Mouse (Mus musculus): ENCODE measurements at regions not wholly inside any gene's neighbourhood (a gene's known extent, or its start where the extent isn't known, plus 50 kb on each side); places are given as distances from the start of the nearest gene placed in this dataset.

GRCm38 (mm10) chr15:31113216-31113615 is 110.9 kb upstream of the Dap start:
- H3K27ac ChIP-seq (ENCODE audit: insufficient read depth, low read length) = no peak overlapping the region
- H3K4me3 ChIP-seq (ENCODE audit: low read depth, low read length) = no peak overlapping the region
- no peaks in the 10 kb centered on the region for H3K27me3 ChIP-seq (ENCODE audit: control insufficient read depth, insufficient read depth, low read length, poor library complexity, severe bottlenecking)
- TF ChIP-seq CTCF (IDR thresholded peaks at IDR 0.05; ENCODE audit: low read depth, low read length) (no peak), EP300 (IDR thresholded peaks at IDR 0.05; ENCODE audit: insufficient read depth, low read depth, low read length) (no peak), POLR2A (IDR thresholded peaks at IDR 0.05; ENCODE audit: insufficient read depth, low read length) (no peak)
- H3K36me3 ChIP-seq (ENCODE audit: control insufficient read depth, insufficient read depth, low read length, poor library complexity, severe bottlenecking) = no peaks in the 10 kb centered on the region
- H3K9ac ChIP-seq (ENCODE audit: low read depth, poor library complexity, severe bottlenecking) = no peak overlapping the region
- H3K9me3 ChIP-seq (replicated peaks; ENCODE audit: control insufficient read depth, insufficient read depth, low read length, poor library complexity, severe bottlenecking) = no peaks in the 10 kb centered on the region
- no peaks in the 10 kb centered on the region for H3K4me1 ChIP-seq (ENCODE audit: control insufficient read depth, insufficient read depth, low read length)

- Histone ChIP-seq H3K9ac (ENCODE audit: low read depth, poor library complexity, severe bottlenecking) (no peak overlapping the region), H3K4me1 (ENCODE audit: control insufficient read depth, insufficient read depth, low read length) (no peaks in the 10 kb centered on the region), H3K27me3 (ENCODE audit: control insufficient read depth, insufficient read depth, low read length, poor library complexity, severe bottlenecking) (no peaks in the 10 kb centered on the region), H3K27ac (ENCODE audit: insufficient read depth, low read length) (no peak overlapping the region), H3K36me3 (ENCODE audit: control insufficient read depth, insufficient read depth, low read length, poor library complexity, severe bottlenecking) (no peaks in the 10 kb centered on the region), H3K4me3 (ENCODE audit: low read depth, low read length) (no peak overlapping the region), H3K9me3 (replicated peaks; ENCODE audit: control insufficient read depth, insufficient read depth, low read length, poor library complexity, severe bottlenecking) (no peaks in the 10 kb centered on the region)
- TF ChIP-seq POLR2A (IDR thresholded peaks at IDR 0.05; ENCODE audit: insufficient read depth, low read length) (no peak), CTCF (IDR thresholded peaks at IDR 0.05; ENCODE audit: low read depth, low read length) (no peak), EP300 (IDR thresholded peaks at IDR 0.05; ENCODE audit: insufficient read depth, low read depth, low read length) (no peak)
These were observed 106.8 kb upstream of the Dap start for GRCm38 (mm10) chr15:31117338-31117737.

GRCm38 (mm10) chr15:31120147-31120546 is 104.0 kb upstream of the Dap start:
- Histone ChIP-seq H3K4me1 (ENCODE audit: control insufficient read depth, insufficient read depth, low read length) (no peaks in the 10 kb centered on the region), H3K9me3 (replicated peaks; ENCODE audit: control insufficient read depth, insufficient read depth, low read length, poor library complexity, severe bottlenecking) (no peaks in the 10 kb centered on the region), H3K36me3 (ENCODE audit: control insufficient read depth, insufficient read depth, low read length, poor library complexity, severe bottlenecking) (no peaks in the 10 kb centered on the region), H3K9ac (ENCODE audit: low read depth, poor library complexity, severe bottlenecking) (no peak overlapping the region), H3K4me3 (ENCODE audit: low read depth, low read length) (no peak overlapping the region), H3K27me3 (ENCODE audit: control insufficient read depth, insufficient read depth, low read length, poor library complexity, severe bottlenecking) (no peaks in the 10 kb centered on the region; the same call in 1 of the 2 replicates), H3K27ac (ENCODE audit: insufficient read depth, low read length) (no peak overlapping the region)
- TF ChIP-seq EP300 (IDR thresholded peaks at IDR 0.05; ENCODE audit: insufficient read depth, low read depth, low read length) = no peak
- TF ChIP-seq POLR2A (IDR thresholded peaks at IDR 0.05; ENCODE audit: insufficient read depth, low read length) = no peak
- TF ChIP-seq CTCF (IDR thresholded peaks at IDR 0.05; ENCODE audit: low read depth, low read length) = no peak

- Histone ChIP-seq H3K9me3 (replicated peaks; ENCODE audit: control insufficient read depth, insufficient read depth, low read length, poor library complexity, severe bottlenecking) (no peaks in the 10 kb centered on the region; the same call in 1 of the 2 replicates), H3K4me3 (ENCODE audit: low read depth, low read length) (no peak overlapping the region), H3K36me3 (ENCODE audit: control insufficient read depth, insufficient read depth, low read length, poor library complexity, severe bottlenecking) (no peaks in the 10 kb centered on the region), H3K27me3 (ENCODE audit: control insufficient read depth, insufficient read depth, low read length, poor library complexity, severe bottlenecking) (no peaks in the 10 kb centered on the region; the same call in 1 of the 2 replicates), H3K4me1 (ENCODE audit: control insufficient read depth, insufficient read depth, low read length) (no peaks in the 10 kb centered on the region), H3K9ac (ENCODE audit: low read depth, poor library complexity, severe bottlenecking) (no peak overlapping the region), H3K27ac (ENCODE audit: insufficient read depth, low read length) (no peak overlapping the region)
- TF ChIP-seq CTCF (IDR thresholded peaks at IDR 0.05; ENCODE audit: low read depth, low read length) (no peak), EP300 (IDR thresholded peaks at IDR 0.05; ENCODE audit: insufficient read depth, low read depth, low read length) (no peak), POLR2A (IDR thresholded peaks at IDR 0.05; ENCODE audit: insufficient read depth, low read length) (no peak)
These were observed 98.3 kb upstream of the Dap start for GRCm38 (mm10) chr15:31125784-31126183.

- no peak for TF ChIP-seq POLR2A (IDR thresholded peaks at IDR 0.05; ENCODE audit: insufficient read depth, low read length)
- TF ChIP-seq EP300 (IDR thresholded peaks at IDR 0.05; ENCODE audit: insufficient read depth, low read depth, low read length) = no peak
- no peak for TF ChIP-seq CTCF (IDR thresholded peaks at IDR 0.05; ENCODE audit: low read depth, low read length)
- no peak overlapping the region for H3K4me3 ChIP-seq (ENCODE audit: low read depth, low read length)
- no peaks in the 10 kb centered on the region for H3K36me3 ChIP-seq (ENCODE audit: control insufficient read depth, insufficient read depth, low read length, poor library complexity, severe bottlenecking)
- no peak overlapping the region for H3K9ac ChIP-seq (ENCODE audit: low read depth, poor library complexity, severe bottlenecking)
- H3K9me3 ChIP-seq (replicated peaks; ENCODE audit: control insufficient read depth, insufficient read depth, low read length, poor library complexity, severe bottlenecking) = no peaks in the 10 kb centered on the region; the same call in 1 of the 2 replicates
- no peak overlapping the region for H3K27ac ChIP-seq (ENCODE audit: insufficient read depth, low read length)
- no peaks in the 10 kb centered on the region; the same call in 1 of the 2 replicates for H3K27me3 ChIP-seq (ENCODE audit: control insufficient read depth, insufficient read depth, low read length, poor library complexity, severe bottlenecking)
- H3K4me1 ChIP-seq (ENCODE audit: control insufficient read depth, insufficient read depth, low read length) = no peaks in the 10 kb centered on the region
These were observed 97.1 kb upstream of the Dap start for GRCm38 (mm10) chr15:31126999-31127398.

GRCm38 (mm10) chr15:31134891-31135290 is 89.2 kb upstream of the Dap start:
- H3K27me3 ChIP-seq (ENCODE audit: control insufficient read depth, insufficient read depth, low read length, poor library complexity, severe bottlenecking) = no peaks in the 10 kb centered on the region; the same call in 1 of the 2 replicates
- H3K36me3 ChIP-seq (ENCODE audit: control insufficient read depth, insufficient read depth, low read length, poor library complexity, severe bottlenecking) = no peaks in the 10 kb centered on the region
- H3K4me1 ChIP-seq (ENCODE audit: control insufficient read depth, insufficient read depth, low read length) = no peaks in the 10 kb centered on the region
- no peak overlapping the region for H3K4me3 ChIP-seq (ENCODE audit: low read depth, low read length)
- H3K27ac ChIP-seq (ENCODE audit: insufficient read depth, low read length) = no peak overlapping the region
- no peaks in the 10 kb centered on the region for H3K9me3 ChIP-seq (replicated peaks; ENCODE audit: control insufficient read depth, insufficient read depth, low read length, poor library complexity, severe bottlenecking)
- TF ChIP-seq POLR2A (IDR thresholded peaks at IDR 0.05; ENCODE audit: insufficient read depth, low read length) (no peak), CTCF (IDR thresholded peaks at IDR 0.05; ENCODE audit: low read depth, low read length) (no peak), EP300 (IDR thresholded peaks at IDR 0.05; ENCODE audit: insufficient read depth, low read depth, low read length) (no peak)
- H3K9ac ChIP-seq (ENCODE audit: low read depth, poor library complexity, severe bottlenecking) = no peak overlapping the region

Data from ES-Bruce4 (cell line).